Mouse (Mus musculus): ENCODE results near the gene Atp13a4. TPM values are rescaled to one million over a fixed set of nuclear protein-coding genes. Genes with fewer than 3 reads are reported as not detected.

The Atp13a4 gene
- under 1 TPM; 0.20 to 0.88 TPM for polyA plus RNA-seq (2017; shearing (Covaris generic))

GRCm38 (mm10) chr16:29544829-29545228, at the start of gene Atp13a4:
Gene Atp13a4 (minus strand): TSS chr16:29544864.

GRCm38 (mm10) chr16:29579167-29579786, 34.6 kb upstream of the Atp13a4 start, which contains the start of gene Opa1:
Gene Opa1 (plus strand): TSS chr16:29579334.

DNA sequence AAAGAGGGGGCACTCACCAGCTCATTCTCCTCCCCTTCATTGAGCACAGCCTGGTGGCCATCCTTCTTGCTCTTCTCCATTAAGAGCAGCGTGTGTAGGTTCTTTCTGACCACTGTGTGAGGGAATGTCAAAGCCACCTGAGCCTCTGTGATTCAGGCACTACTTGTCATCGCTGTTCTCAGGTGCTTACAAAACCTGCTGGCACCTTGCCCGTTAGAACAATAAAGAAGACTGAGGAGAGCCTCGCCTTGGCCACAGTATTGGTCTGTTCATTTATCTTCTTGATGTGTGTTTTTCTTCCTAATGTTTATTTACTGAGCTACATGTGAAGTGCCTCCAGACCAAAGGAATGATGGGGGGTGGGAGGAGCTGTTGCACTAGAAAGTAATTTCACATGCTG, 166.2 kb downstream of the Atp13a4 start, which contains the start of gene Atp13a5:
Atp13a5 (minus strand) TSS at position 275 of the 400 bp plus-strand sequence.

Other genes starting within 250 kb of the Atp13a4 start
- under 1 TPM in 1 of 2 experiments, not detected in 1; 0.18 TPM for gene Atp13a5, start 166.1 kb downstream of the Atp13a4 start, polyA plus RNA-seq (2017; shearing (Covaris generic))
- 10 to 100 TPM; 26.2 to 32.6 TPM for gene Opa1, start 34.5 kb upstream of the Atp13a4 start, polyA plus RNA-seq (2017; shearing (Covaris generic))